Mouse (Mus musculus) lung, postnatal 4 days (tissue): Measurements from ENCODE around the gene Rab37.

Source experiments
- DNase-seq, 2 experiments: peaks; one replicate each; pipeline ENCODE4 v3.0.0; 2021

Gene Rab37

DNA sequence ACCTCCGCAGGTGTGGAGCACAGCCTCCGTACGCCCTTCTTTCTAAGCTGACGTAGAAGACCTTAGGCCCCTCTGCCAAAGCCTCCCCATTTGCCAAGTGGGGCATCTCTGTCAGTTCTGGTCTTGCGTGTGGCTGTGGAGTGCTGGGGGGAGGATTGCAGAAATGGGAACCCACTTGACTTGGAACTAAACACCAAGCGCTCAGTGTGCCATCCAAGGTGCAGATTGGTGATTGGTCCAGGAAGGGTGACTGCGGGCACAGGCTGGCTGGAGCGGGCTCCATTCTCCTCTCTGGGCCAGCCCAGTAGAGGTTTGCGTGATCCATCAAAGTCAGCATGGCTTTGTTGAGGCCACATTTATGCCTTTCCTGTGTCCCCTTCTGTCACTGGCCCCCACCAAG is 111.5 kb downstream of the Rab37 start:
- no peak for DNase-seq

DNA sequence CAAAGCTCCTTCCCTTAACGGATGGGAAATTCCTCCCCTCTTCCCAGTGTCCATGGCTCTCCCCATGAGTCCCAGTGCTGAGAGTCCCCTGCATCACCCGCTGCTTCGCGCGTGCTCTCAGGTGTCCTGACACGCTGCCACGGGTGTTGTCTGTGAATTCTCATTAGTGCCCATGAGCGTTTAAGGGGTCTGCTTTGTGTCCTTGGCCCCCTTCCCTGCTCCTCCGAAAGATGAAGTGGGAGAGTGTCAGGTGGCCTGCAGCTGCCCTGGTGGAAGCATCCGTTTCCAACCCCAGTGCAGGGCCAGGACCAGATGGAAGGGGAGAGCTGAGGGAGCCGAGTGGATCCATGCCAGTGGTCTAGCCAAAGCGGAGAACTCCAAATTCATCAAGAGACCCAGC is 116.9 kb downstream of the Rab37 start:
- DNase-seq, result no peak

DNA sequence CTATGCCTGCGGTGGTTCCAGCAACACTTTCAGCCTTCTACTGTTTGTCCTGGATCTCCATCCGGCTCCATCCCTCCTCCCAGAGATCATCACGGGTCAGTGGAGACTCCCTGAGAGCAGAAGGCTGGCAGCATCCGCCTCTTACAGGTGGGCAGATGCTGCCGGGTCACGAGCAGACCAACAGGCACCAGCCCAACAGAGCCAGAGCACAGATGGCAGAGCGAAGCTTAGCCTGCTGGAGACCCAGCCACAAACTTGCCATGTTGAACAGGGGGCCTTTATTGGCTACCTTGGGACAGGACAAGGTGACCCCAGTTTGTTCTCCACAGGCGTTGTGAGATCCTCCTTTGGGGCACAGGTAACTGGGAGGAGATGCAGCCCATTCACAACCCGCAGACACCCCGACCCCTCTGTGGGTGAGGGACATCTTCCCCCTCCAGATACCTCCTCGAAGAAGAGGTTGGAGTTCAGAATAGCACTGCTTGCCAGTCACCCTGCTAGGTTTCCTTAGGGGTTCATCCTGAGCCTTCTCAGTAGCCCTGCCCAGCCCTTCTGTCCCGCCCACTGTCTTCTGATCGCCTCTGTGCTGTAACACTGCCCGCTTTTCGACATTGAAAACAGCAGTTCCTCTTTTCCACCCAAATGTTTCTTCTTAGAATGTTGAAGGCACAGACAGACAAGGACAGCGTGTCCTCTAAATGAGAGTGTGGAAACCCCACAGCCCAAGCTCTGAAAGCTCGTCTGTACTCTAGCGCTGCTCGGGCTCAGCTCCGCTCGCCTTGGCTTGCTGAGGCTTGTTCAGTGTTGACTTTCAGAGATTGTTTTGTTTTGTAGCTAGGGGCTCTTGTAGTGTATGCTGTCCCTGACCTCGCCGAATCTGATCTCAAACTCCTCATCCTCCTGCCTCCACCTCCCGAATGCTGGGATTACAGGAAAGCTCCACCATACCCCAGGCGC is 117.8 kb downstream of the Rab37 start:
- no peak for DNase-seq

DNA sequence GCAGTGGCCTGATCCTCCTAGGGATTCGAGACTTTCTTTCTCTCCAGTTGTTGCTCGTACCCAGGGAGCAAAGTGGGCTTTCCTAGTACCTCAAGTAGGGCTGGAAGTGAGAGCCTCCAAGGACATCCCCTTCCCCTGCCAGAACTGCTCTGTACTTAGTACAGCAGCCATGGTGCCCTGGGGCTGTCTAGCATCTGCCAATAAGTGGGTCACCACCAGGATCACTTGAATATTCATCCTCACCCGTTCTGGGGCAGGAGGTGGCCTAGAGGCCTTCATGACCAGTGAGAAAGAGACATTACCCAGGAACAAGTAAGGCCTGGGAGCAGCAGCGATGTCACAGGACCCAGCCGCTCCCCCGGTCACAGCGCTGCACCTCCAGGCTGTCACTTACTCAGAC is 118.7 kb downstream of the Rab37 start:
- DNase-seq, result no peak
